Mouse (Mus musculus): ENCODE data around the gene Prg3.
A peak's percentile ranks its signal among the peaks of the same experiment; 100 is the strongest.

Prg3 gene

GRCm38 (mm10) chr2:84999486-85000181 lies 11.6 kb downstream of the Prg3 start:
- no peak for DNase-seq

GRCm38 (mm10) chr2:85001497-85001896 lies 13.5 kb downstream of the Prg3 start:
- no peak for DNase-seq

- DNase-seq: no peak
Measured at GRCm38 (mm10) chr2:85002575-85002974, 14.6 kb downstream of the Prg3 start.

GRCm38 (mm10) chr2:85004341-85004740 lies 16.3 kb downstream of the Prg3 start:
- no peak for DNase-seq

GRCm38 (mm10) chr2:85006600-85006999 lies 18.6 kb downstream of the Prg3 start:
- DNase-seq: no peak

GRCm38 (mm10) chr2:85007729-85008128 lies 19.7 kb downstream of the Prg3 start:
- DNase-seq: peak; percentile 2

GRCm38 (mm10) chr2:85009212-85009611 lies 21.2 kb downstream of the Prg3 start:
- no peak for DNase-seq

- no peak for DNase-seq
Measured at GRCm38 (mm10) chr2:85011906-85012604, 24.0 kb downstream of the Prg3 start.

- DNase-seq: no peak
Measured at GRCm38 (mm10) chr2:85012679-85013078, 24.7 kb downstream of the Prg3 start.

- no peak for DNase-seq
Measured at GRCm38 (mm10) chr2:85013826-85014587, 26.0 kb downstream of the Prg3 start.

- DNase-seq: no peak
Measured at GRCm38 (mm10) chr2:85014588-85014982, 26.6 kb downstream of the Prg3 start.

GRCm38 (mm10) chr2:85022043-85022442 lies 34.0 kb downstream of the Prg3 start:
- no peak for DNase-seq

- no peak for DNase-seq
Measured at GRCm38 (mm10) chr2:85026178-85026577, 38.2 kb downstream of the Prg3 start.

- DNase-seq: no peak
Measured at GRCm38 (mm10) chr2:85027281-85027680, 39.3 kb downstream of the Prg3 start.

- DNase-seq: no peak
Measured at GRCm38 (mm10) chr2:85029897-85030296, 41.9 kb downstream of the Prg3 start.

GRCm38 (mm10) chr2:85030989-85031388 lies 43.0 kb downstream of the Prg3 start:
- no peak for DNase-seq

GRCm38 (mm10) chr2:85033121-85033520 lies 45.1 kb downstream of the Prg3 start:
- no peak for DNase-seq

GRCm38 (mm10) chr2:85034169-85034568 lies 46.2 kb downstream of the Prg3 start:
- DNase-seq: no peak

GRCm38 (mm10) chr2:85036507-85037046 lies 48.6 kb downstream of the Prg3 start:
- DNase-seq: no peak

- DNase-seq: peak; percentile 89
Measured at GRCm38 (mm10) chr2:85037047-85038026, 49.3 kb downstream of the Prg3 start, which contains the start of the genes Ssrp1 and P2rx3. Gene Ssrp1, plus strand, starts transcription at chr2:85037234. Gene P2rx3, minus strand, starts transcription at chr2:85037462.

- DNase-seq: no peak
Measured at GRCm38 (mm10) chr2:85038336-85038735, 50.3 kb downstream of the Prg3 start.
